Mouse (Mus musculus): ENCODE results near the gene 0610009B22Rik.

DNA sequence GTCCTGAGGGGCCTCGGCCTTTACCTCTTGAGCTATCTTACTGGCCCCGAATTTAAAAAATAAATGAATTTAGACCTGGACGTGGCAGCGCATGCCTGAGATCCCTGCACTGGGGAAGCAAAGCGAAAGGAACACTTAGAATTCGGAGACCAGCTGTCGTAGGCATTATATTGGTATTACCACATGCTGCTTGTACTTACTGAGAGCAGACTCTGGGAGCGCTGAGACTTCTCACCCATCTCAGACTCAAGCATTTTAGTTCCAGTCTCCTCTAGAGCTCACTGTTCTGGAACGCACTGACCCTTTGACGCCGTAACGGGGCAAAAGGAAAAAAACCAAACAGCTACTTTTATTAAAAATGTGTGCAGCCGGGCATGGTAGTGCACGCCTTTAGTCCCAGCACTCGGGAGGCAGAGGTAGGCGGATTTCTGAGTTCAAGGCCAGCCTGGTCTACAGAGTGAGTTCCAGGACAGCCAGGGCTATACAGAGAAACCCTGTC lies 26.8 kb downstream of the 0610009B22Rik start:
- TF ChIP-seq CTCF (IDR thresholded peaks at IDR 0.05; ENCODE audit: low read depth) = no peak
- no peak for TF ChIP-seq EP300 (IDR thresholded peaks at IDR 0.05; ENCODE audit: low read depth)

All from liver, embryonic 14.5 days (tissue).